Mouse (Mus musculus) effector memory CD4-positive, alpha-beta T cell, adult 5 months (primary cell): ENCODE data around the gene Gm3047. TPM values are rescaled to one million over a fixed set of nuclear protein-coding genes. Genes with fewer than 3 reads are reported as not detected.

Experiments
- polyA plus RNA-seq: library from polyadenylated mRNA; unstranded; fragments of 100-300 nt; shearing (Covaris generic); gene quantifications from one replicate; pipeline ENCODE4 v1.2.1, GENCODE M21; 2017

The Gm3047 gene
- not detected for polyA plus RNA-seq

GRCm38 (mm10) chr14:4555105-4555504 lies at the start of gene Gm3047:
Gene Gm3047 (plus strand): TSS chr14:4555405.

Other genes starting within 250 kb of the Gm3047 start
- not detected for gene Gm3149, start 238.1 kb upstream of the Gm3047 start, polyA plus RNA-seq
- gene 2610042L04Rik, start 220.6 kb upstream of the Gm3047 start, polyA plus RNA-seq: not detected
- not detected for gene Gm3159, start 157.9 kb upstream of the Gm3047 start, polyA plus RNA-seq
- gene Gm3164, start 140.0 kb upstream of the Gm3047 start, polyA plus RNA-seq: not detected
- not detected for gene Gm3173, start 124.4 kb upstream of the Gm3047 start, polyA plus RNA-seq
- gene Gm3182, start 73.7 kb upstream of the Gm3047 start, polyA plus RNA-seq: not detected
- not detected for gene Gm8159, start 76.9 kb downstream of the Gm3047 start, polyA plus RNA-seq
- not detected for gene Gm3239, start 108.8 kb downstream of the Gm3047 start, polyA plus RNA-seq
- gene Gm7876, start 153.8 kb downstream of the Gm3047 start, polyA plus RNA-seq: not detected
- 0.21 TPM for gene Gm3252, start 171.4 kb downstream of the Gm3047 start, polyA plus RNA-seq
- not detected for gene Gm9602, start 220.9 kb downstream of the Gm3047 start, polyA plus RNA-seq